8 mouse cellular contexts compared by ENCODE assay signal in the genomic region with DNA sequence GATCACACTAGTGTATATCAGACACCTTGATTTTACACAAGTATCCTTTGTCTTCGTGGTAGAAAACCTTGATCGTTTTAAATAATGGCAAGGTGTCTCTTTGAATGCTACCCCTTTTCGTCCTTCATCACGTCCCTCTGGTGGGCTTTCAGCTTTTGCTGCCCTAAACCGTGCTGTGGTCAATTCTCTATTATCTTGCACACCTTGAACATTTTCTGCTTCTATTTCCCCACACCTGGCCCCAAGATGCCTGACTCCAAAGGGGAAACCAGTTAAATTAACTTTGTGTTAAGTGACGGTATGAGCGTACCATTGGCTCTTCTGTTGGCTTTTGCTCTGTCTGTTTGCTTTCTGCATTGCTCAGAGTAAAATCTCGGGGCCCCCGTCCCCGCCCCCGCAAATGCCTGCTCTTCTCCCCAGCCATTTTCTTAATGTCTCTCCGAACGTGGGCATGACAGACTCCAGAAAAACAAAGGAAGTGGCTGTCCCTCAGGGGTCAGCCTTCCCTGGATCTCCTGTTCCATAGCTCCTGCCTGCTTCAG.
DNase-seq lines count a peak whose midpoint lies in the region; ATAC-seq and TF ChIP-seq lines count a peak whose summit lies in the region.

No protein-coding gene starts in this region.

- H3K27ac ChIP-seq in lung, postnatal 0 days (ENCODE audit: low read length): peak overlapping the region; percentile 38; the same call in 1 of the 2 replicates
- H3K27ac ChIP-seq in forebrain, embryonic 10.5 days: peak overlapping the region; percentile 90
- no peak overlapping the region for H3K27ac ChIP-seq in limb, embryonic 11.5 days (replicated peaks; ENCODE audit: low read depth, low read length)
- H3K27ac ChIP-seq in stomach, embryonic 15.5 days: no peak overlapping the region

- H3K36me3 ChIP-seq in lung, postnatal 0 days (ENCODE audit: insufficient read depth, low read length): no peaks in the 10 kb centered on the region
- no peaks in the 10 kb centered on the region for H3K36me3 ChIP-seq in forebrain, embryonic 10.5 days (replicated peaks)
- H3K36me3 ChIP-seq in limb, embryonic 11.5 days (ENCODE audit: control insufficient read depth, insufficient read depth, low read length): no peaks in the 10 kb centered on the region
- H3K36me3 ChIP-seq in stomach, embryonic 15.5 days: no peaks in the 10 kb centered on the region

- TF ChIP-seq EP300 in lung, postnatal 0 days (IDR thresholded peaks at IDR 0.05): no peak

- peaks cover 6% of the 10 kb centered on the region; the same call in 1 of the 2 replicates for H3K4me1 ChIP-seq in lung, postnatal 0 days (ENCODE audit: insufficient read depth, low read depth, low read length)
- peaks cover 70% of the 10 kb centered on the region for H3K4me1 ChIP-seq in forebrain, embryonic 10.5 days
- peaks cover 23% of the 10 kb centered on the region for H3K4me1 ChIP-seq in limb, embryonic 11.5 days (ENCODE audit: control insufficient read depth, insufficient read depth, low read length)
- H3K4me1 ChIP-seq in stomach, embryonic 15.5 days: peaks cover 36% of the 10 kb centered on the region

- DNase-seq in lung, postnatal 0 days (ENCODE audit: low spot score): no peak
- no peak for DNase-seq in lung, postnatal 36 days
- peak; percentile 26 for DNase-seq in forebrain, embryonic 10.5 days (ENCODE audit: extremely low spot score, low spot score)
- no peak for DNase-seq in limb, embryonic 11.5 days (ENCODE audit: low spot score)
- DNase-seq in right cerebral cortex, postnatal 25 days: no peak
- DNase-seq in adrenal gland, postnatal 25 days: no peak

- no peak for TF ChIP-seq CTCF in lung, postnatal 0 days (IDR thresholded peaks at IDR 0.05)

- no peak overlapping the region for H3K4me3 ChIP-seq in lung, postnatal 0 days (ENCODE audit: low read depth, low read length)
- peak overlapping the region; percentile 19; the same call in 1 of the 2 replicates for H3K4me3 ChIP-seq in forebrain, embryonic 10.5 days
- H3K4me3 ChIP-seq in limb, embryonic 11.5 days (ENCODE audit: low read depth, low read length): no peak overlapping the region
- 0 out of 2 replicates have a peak overlapping the region, but pooled peaks have one; percentile 5 for H3K4me3 ChIP-seq in stomach, embryonic 15.5 days (replicated peaks)

- H3K9me3 ChIP-seq in lung, postnatal 0 days (ENCODE audit: low read length): no peaks in the 10 kb centered on the region
- H3K9me3 ChIP-seq in forebrain, embryonic 10.5 days: no peaks in the 10 kb centered on the region
- no peaks in the 10 kb centered on the region for H3K9me3 ChIP-seq in limb, embryonic 11.5 days (ENCODE audit: control insufficient read depth, low read length)
- no peaks in the 10 kb centered on the region for H3K9me3 ChIP-seq in stomach, embryonic 15.5 days

- H3K9ac ChIP-seq in lung, postnatal 0 days (replicated peaks; ENCODE audit: low read depth): no peak overlapping the region
- 0 out of 2 replicates have a peak overlapping the region, but pooled peaks have one; percentile 19 for H3K9ac ChIP-seq in limb, embryonic 11.5 days (ENCODE audit: low read length)
- H3K9ac ChIP-seq in stomach, embryonic 15.5 days: no peak overlapping the region

- no peak for ATAC-seq in lung, postnatal 0 days
- ATAC-seq in limb, embryonic 11.5 days (ENCODE audit: insufficient number of reproducible peaks, low FRiP score, low TSS enrichment, low read depth): no peak
- ATAC-seq in stomach, embryonic 15.5 days (ENCODE audit: insufficient read depth, low FRiP score, low read depth): no peak
- no peak for ATAC-seq in cerebellum, adult (ENCODE audit: insufficient number of reproducible peaks, low FRiP score, low TSS enrichment)

- H3K4me2 ChIP-seq in lung, postnatal 0 days (replicated peaks; ENCODE audit: low read depth, low read length): peak overlapping the region; percentile 67; the same call in 1 of the 2 replicates
- peak overlapping the region; percentile 21; the same call in 1 of the 2 replicates for H3K4me2 ChIP-seq in limb, embryonic 11.5 days (ENCODE audit: low read depth, severe bottlenecking)
- peak overlapping the region; percentile 28 for H3K4me2 ChIP-seq in stomach, embryonic 15.5 days

- 14% methylated on average over 13 of the region's 13 CpGs for WGBS in lung, postnatal 0 days
- 8% methylated on average over 13 of the region's 13 CpGs for WGBS in forebrain, embryonic 10.5 days
- WGBS in limb, embryonic 11.5 days: 16% methylated on average over 13 of the region's 13 CpGs
- WGBS in stomach, embryonic 15.5 days: 18% methylated on average over 13 of the region's 13 CpGs

- no peaks in the 10 kb centered on the region for H3K27me3 ChIP-seq in lung, postnatal 0 days (replicated peaks; ENCODE audit: insufficient read depth, low read length)
- no peaks in the 10 kb centered on the region for H3K27me3 ChIP-seq in forebrain, embryonic 10.5 days (ENCODE audit: poor library complexity, severe bottlenecking)
- H3K27me3 ChIP-seq in limb, embryonic 11.5 days (ENCODE audit: control insufficient read depth, insufficient read depth, low read length): no peaks in the 10 kb centered on the region
- no peaks in the 10 kb centered on the region for H3K27me3 ChIP-seq in stomach, embryonic 15.5 days (replicated peaks)

Comparison
In these comparisons a context has a peak if more than half of its experiments do, and no peak if none do; other contexts are left out.
1. H3K27ac ChIP-seq: peak in lung, postnatal 0 days (single experiment) and forebrain, embryonic 10.5 days (single experiment); none in limb, embryonic 11.5 days (single experiment) and stomach, embryonic 15.5 days (single experiment).
2. H3K4me3 ChIP-seq: peak in forebrain, embryonic 10.5 days (single experiment) and stomach, embryonic 15.5 days (single experiment); none in lung, postnatal 0 days (single experiment) and limb, embryonic 11.5 days (single experiment).
3. Peak in every context shown above with its lines, with median percentiles within 50 percentile points of each other: H3K4me2 ChIP-seq.